Mouse (Mus musculus): Measurements from ENCODE around the gene Cryge.
"Not testable (repeated sequence)": the region's sequence is repeated elsewhere in the genome, so short reads cannot be mapped to it uniquely, and the experiment has no call there.

Gene Cryge

DNA sequence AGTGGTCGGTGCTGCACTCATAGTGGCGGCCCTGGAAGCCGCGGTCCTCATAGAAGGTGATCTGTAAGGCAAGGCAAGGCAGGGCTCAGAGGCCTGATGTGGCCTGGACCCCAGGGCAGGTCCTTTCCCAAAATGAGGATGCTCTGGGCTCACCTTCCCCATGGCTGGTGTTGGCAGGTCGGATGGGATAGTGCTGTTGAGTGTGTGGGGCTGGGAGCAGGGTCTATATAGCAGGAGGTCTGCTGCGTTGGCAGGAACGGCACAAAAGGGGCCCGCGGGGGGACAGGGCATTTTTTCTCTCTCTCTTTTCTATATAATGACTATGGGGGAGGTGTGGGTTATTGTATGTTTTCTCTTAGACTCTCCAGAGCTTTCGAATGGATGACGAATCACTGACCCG is at the start of gene Cryge:
Gene Cryge, minus strand, starts transcription at position 198 of the 400 bp plus-strand sequence.
- DNase-seq (ENCODE audit: low read depth, low spot score) = not testable (repeated sequence)

- no peak for DNase-seq (ENCODE audit: low read depth, low spot score)
These were observed 46.0 kb upstream of the Cryge start for GRCm38 (mm10) chr1:65096953-65097352.

GRCm38 (mm10) chr1:65091566-65091965 is 40.6 kb upstream of the Cryge start:
- DNase-seq (ENCODE audit: low read depth, low spot score) = no peak

DNA sequence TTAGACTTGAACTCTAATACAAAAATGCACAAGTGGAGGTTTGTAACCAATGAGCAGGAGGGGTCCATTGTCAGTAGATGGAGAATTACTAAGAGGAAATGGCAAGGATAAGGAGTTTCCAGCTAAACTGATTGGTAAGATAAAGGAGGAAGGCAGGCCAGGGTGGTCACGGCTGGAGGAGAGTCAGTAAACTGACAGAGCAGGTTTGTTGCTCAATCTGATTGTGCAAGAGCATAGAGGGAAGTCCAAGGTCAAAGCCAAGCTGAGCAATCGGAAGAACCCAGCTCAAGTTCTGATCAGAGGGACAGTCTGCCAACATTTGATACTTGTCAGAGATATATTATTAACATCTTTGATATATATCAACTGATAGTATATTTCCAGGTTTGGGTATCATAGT is 39.4 kb upstream of the Cryge start:
- no peak for DNase-seq (ENCODE audit: low read depth, low spot score)

- no peak for DNase-seq (ENCODE audit: low read depth, low spot score)
These were observed 37.8 kb upstream of the Cryge start for GRCm38 (mm10) chr1:65088567-65089356.

GRCm38 (mm10) chr1:65082188-65082587 is 31.2 kb upstream of the Cryge start, which contains the start of gene Crygb:
Crygb (minus strand) TSS chr1:65082288.
- no peak for DNase-seq (ENCODE audit: low read depth, low spot score)

GRCm38 (mm10) chr1:65075607-65076006 is 24.7 kb upstream of the Cryge start:
- DNase-seq (ENCODE audit: low read depth, low spot score) = no peak

- no peak for DNase-seq (ENCODE audit: low read depth, low spot score)
These were observed 22.6 kb upstream of the Cryge start, which contains the start of gene Crygc for GRCm38 (mm10) chr1:65073589-65073988. Crygc (minus strand) TSS chr1:65073689.

DNA sequence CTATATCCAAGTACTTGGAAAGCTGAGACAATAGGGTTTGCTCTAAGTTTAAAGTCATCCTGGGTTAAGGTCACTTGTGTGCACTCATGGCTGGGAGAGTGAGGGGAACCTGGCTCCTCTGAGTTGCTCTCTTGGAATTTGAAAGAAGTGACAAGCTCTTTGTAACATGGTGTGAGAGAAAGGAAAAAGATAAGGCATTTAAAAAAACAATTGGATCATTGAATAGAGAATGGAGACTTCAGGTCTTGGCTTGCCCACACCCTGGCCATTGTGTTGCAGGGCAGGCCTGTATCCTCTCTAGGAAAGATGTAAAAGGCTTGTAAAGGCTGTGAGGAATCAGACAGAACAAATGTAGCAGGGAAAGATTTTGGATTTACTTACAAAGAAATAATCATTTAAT is 16.9 kb upstream of the Cryge start:
- DNase-seq (ENCODE audit: low read depth, low spot score) = no peak

GRCm38 (mm10) chr1:65064201-65064600 is 13.3 kb upstream of the Cryge start:
- no peak for DNase-seq (ENCODE audit: low read depth, low spot score)

GRCm38 (mm10) chr1:65063352-65063751 is 12.4 kb upstream of the Cryge start, which contains the start of gene Crygd:
Crygd (minus strand) TSS chr1:65063452.
- no peak for DNase-seq (ENCODE audit: low read depth, low spot score)

DNA sequence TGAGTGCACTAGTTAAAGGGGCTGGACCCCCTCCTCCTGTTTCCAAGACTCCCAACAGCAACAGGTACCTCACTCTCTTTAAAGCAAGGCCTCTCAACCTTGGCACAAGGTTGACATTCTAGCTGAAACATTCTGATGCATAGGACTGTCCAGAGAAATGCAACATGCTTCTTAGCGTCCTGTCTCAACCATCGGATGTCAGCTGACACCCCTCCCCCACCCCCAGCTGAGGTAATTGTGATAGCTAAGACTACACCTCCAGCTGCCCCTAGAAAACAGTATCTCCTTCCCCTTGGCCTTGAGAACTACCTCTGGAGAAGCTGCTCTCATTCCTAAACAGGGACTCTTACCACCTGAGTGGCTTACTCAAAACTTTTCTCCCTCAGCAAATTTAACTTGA is 1.2 kb upstream of the Cryge start:
- no peak for DNase-seq (ENCODE audit: low read depth, low spot score)

GRCm38 (mm10) chr1:65051696-65052095 is 747 bp upstream of the Cryge start:
- DNase-seq (ENCODE audit: low read depth, low spot score) = no peak

GRCm38 (mm10) chr1:65048781-65049180 is 2.2 kb downstream of the Cryge start:
- DNase-seq (ENCODE audit: low read depth, low spot score) = no peak

DNA sequence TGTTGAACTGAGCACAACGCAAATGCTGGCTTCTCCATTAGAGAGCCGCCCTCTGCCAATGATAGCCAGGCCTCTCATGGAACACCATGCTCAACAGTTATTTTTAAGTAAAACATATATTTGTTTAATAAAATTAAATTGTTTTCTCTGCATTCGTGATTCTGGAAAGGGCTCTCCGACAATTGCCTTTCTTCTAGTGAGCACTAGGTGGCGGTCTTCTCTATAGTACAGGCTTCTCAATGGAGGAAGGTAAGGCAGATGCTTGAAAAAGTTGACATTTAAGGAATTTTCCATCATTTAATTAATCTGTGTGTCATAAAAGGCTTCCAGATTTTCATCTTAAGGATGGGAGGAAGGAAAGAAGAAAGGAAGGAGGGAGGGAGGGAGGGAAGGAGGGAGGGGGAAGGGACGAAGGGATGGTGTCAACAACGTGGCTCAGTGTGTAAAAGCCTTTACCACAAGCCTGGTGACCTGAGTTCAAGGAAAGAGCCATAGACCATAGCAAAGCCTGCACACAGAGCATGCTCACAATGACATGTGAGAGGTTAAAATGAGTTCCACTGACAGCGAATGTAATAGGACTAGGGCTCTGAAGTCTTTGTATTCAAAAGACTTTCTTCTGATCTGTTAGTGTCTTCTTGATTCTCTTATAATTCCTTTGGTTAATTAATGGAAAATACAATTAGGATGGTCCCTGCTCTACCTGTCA is 4.4 kb downstream of the Cryge start:
- no peak for DNase-seq (ENCODE audit: low read depth, low spot score)

DNA sequence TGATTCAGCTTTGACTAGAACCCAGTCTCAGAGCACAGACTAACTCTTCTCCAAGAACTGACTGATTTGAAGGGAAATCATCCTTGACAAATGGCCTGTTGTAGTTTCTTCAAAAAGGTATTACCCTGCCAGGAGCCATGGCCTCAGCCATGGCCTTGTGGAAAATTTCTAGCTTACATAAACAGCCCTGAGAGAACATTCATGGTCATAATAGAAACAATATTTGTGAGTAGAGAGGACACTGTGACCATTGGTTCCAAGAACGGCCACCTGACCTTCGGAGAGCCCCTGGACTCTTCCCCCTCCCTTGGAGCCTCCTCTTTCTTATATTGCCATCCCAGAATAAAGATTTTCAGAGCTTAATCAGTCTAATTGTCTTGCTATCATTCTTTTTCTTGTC is 7.5 kb downstream of the Cryge start:
- no peak for DNase-seq (ENCODE audit: low read depth, low spot score)

- no peak for DNase-seq (ENCODE audit: low read depth, low spot score)
These were observed 9.1 kb downstream of the Cryge start for GRCm38 (mm10) chr1:65041837-65042236.

- DNase-seq (ENCODE audit: low read depth, low spot score) = no peak
These were observed 10.1 kb downstream of the Cryge start for GRCm38 (mm10) chr1:65040806-65041205.

DNA sequence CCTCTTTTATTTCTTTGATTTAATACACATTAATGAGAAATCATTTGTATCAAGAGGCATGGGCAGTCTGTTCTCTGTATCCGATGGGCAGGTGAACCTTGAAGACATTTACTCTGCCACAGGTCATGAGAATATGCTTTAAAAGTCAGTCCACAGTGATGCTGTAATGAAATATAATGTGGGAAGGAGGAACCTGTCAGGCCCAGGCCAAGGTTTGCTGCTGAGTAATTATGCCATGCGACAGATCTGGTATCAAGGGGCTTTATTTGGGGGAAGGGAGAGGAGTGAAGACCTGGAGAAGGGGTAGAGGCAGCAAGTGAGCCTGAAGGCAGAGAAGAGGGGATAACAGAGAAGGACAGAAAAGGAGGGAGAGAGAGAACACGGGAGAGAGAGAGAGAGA is 11.3 kb downstream of the Cryge start:
- DNase-seq (ENCODE audit: low read depth, low spot score) = no peak

DNA sequence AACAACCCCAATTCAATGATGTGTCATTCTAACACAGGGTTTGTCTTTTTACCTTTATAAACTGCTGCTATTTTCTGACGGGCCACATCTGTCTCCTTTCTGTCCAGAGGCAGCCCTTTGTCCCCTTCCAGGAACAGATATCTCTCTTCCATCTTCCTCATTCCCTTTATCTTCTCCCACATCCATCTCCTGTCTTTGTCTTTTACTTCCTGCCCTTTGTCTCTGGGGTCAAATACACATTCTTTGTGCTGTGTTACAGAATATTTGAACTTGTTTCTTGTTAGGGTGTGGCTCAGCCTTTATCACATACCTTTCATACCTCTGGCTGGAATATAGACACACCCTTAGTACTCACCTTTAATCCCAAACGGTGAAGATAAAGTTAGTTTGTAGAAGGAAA is 13.4 kb downstream of the Cryge start:
- no peak for DNase-seq (ENCODE audit: low read depth, low spot score)

DNA sequence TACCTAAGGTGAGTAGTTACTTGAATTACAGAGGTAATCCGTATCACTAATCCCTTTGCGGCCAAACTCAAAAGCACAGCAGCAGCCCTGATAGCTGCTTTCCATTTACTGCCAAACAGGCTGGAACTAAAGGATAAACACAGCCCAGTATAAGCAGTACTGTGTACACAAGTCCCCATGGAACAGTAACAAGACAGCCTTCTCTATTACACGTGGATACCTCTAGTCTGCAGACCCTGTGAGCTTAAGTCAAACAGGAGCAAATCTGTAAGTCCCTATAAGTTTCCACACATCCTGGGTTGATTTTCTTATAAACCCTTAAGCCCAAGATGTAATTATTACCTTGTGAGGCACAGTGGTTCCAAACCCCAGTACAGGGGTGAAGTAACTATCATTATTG is 15.4 kb downstream of the Cryge start:
- DNase-seq (ENCODE audit: low read depth, low spot score) = no peak

GRCm38 (mm10) chr1:65032641-65033040 is 18.3 kb downstream of the Cryge start, which contains the start of gene Akr1cl:
Akr1cl (minus strand) TSS chr1:65032759.
- DNase-seq (ENCODE audit: low read depth, low spot score) = no peak

- no peak for DNase-seq (ENCODE audit: low read depth, low spot score)
These were observed 22.7 kb downstream of the Cryge start for GRCm38 (mm10) chr1:65028206-65028605.

All from CD4-positive helper T cell, adult 2 months (primary cell).